Mouse (Mus musculus) thymus, adult 2 months (tissue): ENCODE data around the gene Immp2l.

Source experiments
- CTCF ChIP-seq: fragments of 200-500 bp; IDR thresholded peaks from 2 replicates; pipeline ENCODE4 v1.5.1; 2012; ENCODE audit warnings: mild to moderate bottlenecking, control low read depth, low read length, moderate library complexity, borderline replicate concordance; ENCODE audit not compliant: control insufficient read depth, poor library complexity, insufficient read depth; ENCODE audit errors: extremely low read depth
- POLR2A ChIP-seq: fragments of 200-500 bp; IDR thresholded peaks from 2 replicates; pipeline ENCODE4 v1.6.1; 2012; ENCODE audit warnings: mild to moderate bottlenecking, low read length, control low read depth, moderate library complexity; ENCODE audit not compliant: control insufficient read depth, poor library complexity, insufficient read depth; ENCODE audit errors: extremely low read depth

- TF ChIP-seq POLR2A = no peak
- no peak for TF ChIP-seq CTCF
Observed at GRCm38 (mm10) chr12:41024512-41024911, 622 bp downstream of the Immp2l start.
